Mouse (Mus musculus) kidney, postnatal 25 days (tissue): ENCODE data around the gene Sox1.

ENCODE experiments used
- DNase-seq, 2 experiments: peaks; one replicate each; pipeline ENCODE4 v3.0.0; 2021; ENCODE audit warnings: mixed read lengths in 2 of 2

Sox1 gene

GRCm38 (mm10) chr8:12427346-12427745 is 32.3 kb downstream of the Sox1 start:
- no peak for DNase-seq

GRCm38 (mm10) chr8:12427886-12428799 is 33.0 kb downstream of the Sox1 start:
- DNase-seq: no peak

- no peak for DNase-seq
These were observed 33.8 kb downstream of the Sox1 start for GRCm38 (mm10) chr8:12428931-12429330.

GRCm38 (mm10) chr8:12429601-12430172 is 34.6 kb downstream of the Sox1 start:
- DNase-seq: no peak

- DNase-seq: no peak
These were observed 35.2 kb downstream of the Sox1 start for GRCm38 (mm10) chr8:12430173-12430899.

- DNase-seq: no peak
These were observed 36.0 kb downstream of the Sox1 start for GRCm38 (mm10) chr8:12430900-12431737.

- DNase-seq: no peak
These were observed 36.6 kb downstream of the Sox1 start for GRCm38 (mm10) chr8:12431738-12432055.

GRCm38 (mm10) chr8:12432546-12432945 is 37.5 kb downstream of the Sox1 start:
- no peak for DNase-seq

- no peak for DNase-seq
These were observed 39.7 kb downstream of the Sox1 start for GRCm38 (mm10) chr8:12434771-12435170.

GRCm38 (mm10) chr8:12438021-12438420 is 42.9 kb downstream of the Sox1 start:
- no peak for DNase-seq

GRCm38 (mm10) chr8:12439044-12439443 is 43.9 kb downstream of the Sox1 start:
- DNase-seq: no peak

GRCm38 (mm10) chr8:12439846-12440245 is 44.8 kb downstream of the Sox1 start:
- DNase-seq: peak; percentile 30 to 43

- DNase-seq: no peak
These were observed 45.9 kb downstream of the Sox1 start for GRCm38 (mm10) chr8:12440997-12441396.

- peak in 1 of 2 experiments; percentile 6 for DNase-seq
These were observed 50.2 kb downstream of the Sox1 start for GRCm38 (mm10) chr8:12445258-12445657.

- DNase-seq: peak in 1 of 2 experiments; percentile 25
These were observed 51.0 kb downstream of the Sox1 start for GRCm38 (mm10) chr8:12445926-12446680.
